Mouse (Mus musculus): ENCODE measurements around the gene Ubl3.

DNA sequence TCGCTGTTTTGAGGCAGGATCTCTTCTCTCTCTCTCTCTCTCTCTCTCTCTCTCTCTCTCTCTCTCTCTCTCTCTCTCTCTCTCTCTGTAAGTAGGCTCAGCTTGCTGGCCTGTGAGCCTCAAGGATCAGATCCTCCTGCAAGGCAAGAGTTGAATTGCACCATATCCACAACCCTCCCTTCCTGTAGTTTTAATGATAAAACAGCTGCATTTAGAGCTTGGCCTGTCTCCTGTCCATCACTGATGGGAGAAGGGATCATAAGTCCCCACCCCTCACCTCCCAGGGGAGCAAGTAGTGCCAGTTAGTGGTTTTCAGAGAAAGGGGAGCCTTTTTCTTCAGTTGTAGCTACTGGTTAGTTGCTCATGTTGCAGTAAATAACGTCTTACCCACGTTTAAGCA lies 11.5 kb upstream of the Ubl3 start:
- TF ChIP-seq POLR2A (IDR thresholded peaks at IDR 0.05; ENCODE audit: extremely low read depth, insufficient read depth, low read length): no peak
- TF ChIP-seq CTCF (IDR thresholded peaks at IDR 0.05; ENCODE audit: extremely low read depth, insufficient read depth, low read length): no peak

All from cortical plate, adult 2 months (tissue).